Mouse (Mus musculus): ENCODE data around the gene Larp1b.

DNA sequence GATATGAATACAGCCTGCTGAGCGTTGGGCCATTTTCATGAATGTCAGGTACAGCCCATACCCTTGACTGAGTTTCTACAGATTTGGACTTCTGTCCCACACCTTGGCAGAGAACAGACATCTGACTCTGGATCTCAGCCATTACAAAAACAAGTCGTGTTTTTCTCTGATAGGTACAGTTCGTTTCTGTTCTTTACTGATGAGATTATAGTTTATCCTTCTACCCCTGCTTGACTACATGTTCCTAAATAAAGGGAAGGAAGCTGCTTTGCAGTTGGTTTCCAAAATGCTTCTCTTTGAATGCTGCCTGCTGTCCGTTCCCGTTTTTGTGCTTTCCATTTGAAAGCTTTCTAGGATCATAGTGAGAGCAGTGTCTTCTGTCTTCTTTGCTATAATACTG lies 37.9 kb downstream of the Larp1b start:
- TF ChIP-seq POLR2A (IDR thresholded peaks at IDR 0.05; ENCODE audit: low read depth, low read length) = no peak
- TF ChIP-seq CTCF (IDR thresholded peaks at IDR 0.05; ENCODE audit: extremely low read depth, insufficient read length, insufficient replicate concordance, low read depth, low read length) = no peak

Measured in small intestine, adult 2 months (tissue).